Mouse (Mus musculus) stomach, embryonic 14.5 days (tissue): ENCODE measurements around the gene Ckap2l. TPM values are rescaled to one million over a fixed set of nuclear protein-coding genes. Genes with fewer than 3 reads are reported as not detected.

Experiments
- ATAC-seq: fragments of 200-750 bp; cut with Nextera tagmentation; 2 replicates; pipeline ENCODE4 v1.8.0; 2017; ENCODE audit warnings: low read depth, moderate TSS enrichment; ENCODE audit not compliant: insufficient number of reproducible peaks, insufficient read depth, low FRiP score
- H3K27ac ChIP-seq: fragments of 300-500 bp; sonication (generic); 2 replicates; pipeline ENCODE4 v1.5.1; 2014; ENCODE audit warnings: mild to moderate bottlenecking, low read length, moderate library complexity, mixed read lengths
- H3K27me3 ChIP-seq: fragments of 300-500 bp; sonication (generic); 2 replicates; pipeline ENCODE4 v1.6.1; 2014; ENCODE audit warnings: low read length, control low read depth, mixed read lengths; ENCODE audit not compliant: control insufficient read depth, insufficient read depth
- H3K36me3 ChIP-seq: fragments of 300-500 bp; sonication (generic); 2 replicates; pipeline ENCODE4 v1.6.1; 2014; ENCODE audit warnings: mild to moderate bottlenecking, control low read depth, low read length, moderate library complexity, mixed read lengths; ENCODE audit not compliant: control insufficient read depth, insufficient read depth
- H3K4me1 ChIP-seq: fragments of 300-500 bp; sonication (generic); 2 replicates; pipeline ENCODE4 v1.6.1; 2014; ENCODE audit warnings: low read length, control low read depth, mixed read lengths; ENCODE audit not compliant: control insufficient read depth, insufficient read depth
- H3K4me2 ChIP-seq: fragments of 300-500 bp; sonication (generic); replicated peaks from 2 replicates; pipeline ENCODE4 v1.6.1; 2014; ENCODE audit warnings: low read depth, low read length, control low read depth
- H3K4me3 ChIP-seq: fragments of 300-500 bp; sonication (generic); 2 replicates; pipeline ENCODE4 v1.5.1; 2014; ENCODE audit warnings: low read depth, low read length, control low read depth
- H3K9ac ChIP-seq: fragments of 300-500 bp; sonication (generic); replicated peaks from 2 replicates; pipeline ENCODE4 v1.6.1; 2014; ENCODE audit warnings: low read depth, mild to moderate bottlenecking, control low read depth, low read length, moderate library complexity, mixed read lengths
- H3K9me3 ChIP-seq: fragments of 300-500 bp; sonication (generic); 2 replicates; pipeline ENCODE4 v1.6.1; 2016; ENCODE audit warnings: low read depth, low read length, control low read depth; ENCODE audit not compliant: control insufficient read depth
- whole genome bisulfite sequencing: fragments of 180-500 bp; shearing (Covaris S2); extraction: QIAGEN DNeasy Blood & Tissue Kit; methylation state at CpG from one replicate; pipeline ENCODE4 v1.1.7; 2014; 5-methylcytosine and 5-hydroxymethylcytosine counted together
- polyA plus RNA-seq: library from polyadenylated mRNA; unstranded; fragments of >200 nt; fragmentation: Nextera tagmentation; extraction: Ambion mirVana; gene quantifications from 2 replicates; pipeline ENCODE4 v1.2.1, GENCODE M21; 2014

Ckap2l gene
- polyA plus RNA-seq, 1 experiment from 2014 or later: 62.2 TPM

DNA sequence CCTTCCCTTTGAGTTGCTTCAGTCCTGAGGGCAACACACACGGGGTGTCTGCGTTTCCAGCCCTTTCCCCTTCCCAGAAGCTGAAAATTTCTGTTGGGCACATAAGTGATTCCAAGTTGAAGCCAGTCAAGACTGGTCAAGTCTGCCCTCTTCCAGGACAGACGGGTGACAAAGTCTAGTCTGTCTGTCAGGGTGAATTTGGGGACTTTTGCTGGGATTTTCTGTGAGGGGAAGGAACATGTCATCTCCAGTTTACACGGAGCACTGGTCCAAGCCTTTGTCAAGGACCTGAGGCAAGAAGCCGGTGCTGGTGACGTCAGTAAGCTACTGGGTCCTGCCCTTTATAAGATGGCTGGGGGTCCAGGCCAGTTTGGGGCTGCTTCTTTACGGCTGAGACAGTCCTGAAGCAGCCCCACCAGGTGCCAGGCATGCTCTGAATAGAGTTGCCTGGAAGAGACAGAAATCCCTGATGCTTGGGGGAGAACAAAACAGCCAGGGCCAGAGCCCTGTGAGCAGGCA is 69.9 kb downstream of the Ckap2l start:
- no peaks in the 10 kb centered on the region for H3K9me3 ChIP-seq
- H3K4me2 ChIP-seq: no peak overlapping the region
- 81% methylated on average over 7 of the region's 7 CpGs for WGBS
- no peaks in the 10 kb centered on the region for H3K27me3 ChIP-seq
- H3K4me3 ChIP-seq: no peak overlapping the region
- H3K4me1 ChIP-seq: no peaks in the 10 kb centered on the region
- H3K9ac ChIP-seq: no peak overlapping the region
- H3K36me3 ChIP-seq: no peaks in the 10 kb centered on the region
- H3K27ac ChIP-seq: no peak overlapping the region
- no peak for ATAC-seq

- H3K27ac ChIP-seq: no peak overlapping the region
- H3K27me3 ChIP-seq: no peaks in the 10 kb centered on the region
- H3K4me1 ChIP-seq: no peaks in the 10 kb centered on the region
- 61% methylated on average over 11 of the region's 11 CpGs for WGBS
- no peak overlapping the region for H3K9ac ChIP-seq
- no peak overlapping the region for H3K4me3 ChIP-seq
- ATAC-seq: peak; percentile 75; the same call in 1 of the 2 replicates
- H3K36me3 ChIP-seq: no peaks in the 10 kb centered on the region
- no peak overlapping the region for H3K4me2 ChIP-seq
- no peaks in the 10 kb centered on the region for H3K9me3 ChIP-seq
Measured at GRCm38 (mm10) chr2:129226296-129226851, 70.6 kb downstream of the Ckap2l start.

- Histone ChIP-seq H3K9ac (no peak overlapping the region), H3K4me1 (no peaks in the 10 kb centered on the region), H3K27me3 (no peaks in the 10 kb centered on the region), H3K4me2 (no peak overlapping the region), H3K36me3 (no peaks in the 10 kb centered on the region), H3K27ac (no peak overlapping the region), H3K4me3 (no peak overlapping the region), H3K9me3 (no peaks in the 10 kb centered on the region)
- no peak for ATAC-seq
- 87% methylated on average over 17 of the region's 17 CpGs for WGBS
Measured at GRCm38 (mm10) chr2:129225251-129225819, 71.7 kb downstream of the Ckap2l start.

DNA sequence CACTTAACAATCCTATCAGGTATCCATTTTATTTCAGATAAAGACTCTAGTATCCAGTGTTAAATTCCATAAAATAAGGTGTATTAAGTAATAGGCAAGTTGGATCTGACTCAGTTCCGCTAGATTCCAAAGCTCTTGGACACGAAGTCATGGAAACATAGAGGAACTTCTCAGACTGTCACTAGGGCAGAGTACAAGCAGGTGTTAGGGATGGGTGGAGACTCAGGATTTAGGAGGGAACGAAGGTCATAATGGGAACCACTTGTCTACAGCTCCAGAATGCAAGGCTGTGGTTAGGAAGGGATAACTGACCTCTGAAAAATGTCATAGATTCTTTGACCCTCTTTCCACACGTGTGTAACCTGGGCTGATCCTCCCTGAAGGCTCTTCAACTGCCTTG is 72.8 kb downstream of the Ckap2l start:
- H3K4me2 ChIP-seq: no peak overlapping the region
- ATAC-seq: no peak
- no peaks in the 10 kb centered on the region for H3K27me3 ChIP-seq
- H3K9me3 ChIP-seq: no peaks in the 10 kb centered on the region
- WGBS: 75% methylated on average over 4 of the region's 4 CpGs
- H3K4me3 ChIP-seq: no peak overlapping the region
- no peak overlapping the region for H3K27ac ChIP-seq
- H3K4me1 ChIP-seq: no peaks in the 10 kb centered on the region
- no peaks in the 10 kb centered on the region for H3K36me3 ChIP-seq
- H3K9ac ChIP-seq: no peak overlapping the region

DNA sequence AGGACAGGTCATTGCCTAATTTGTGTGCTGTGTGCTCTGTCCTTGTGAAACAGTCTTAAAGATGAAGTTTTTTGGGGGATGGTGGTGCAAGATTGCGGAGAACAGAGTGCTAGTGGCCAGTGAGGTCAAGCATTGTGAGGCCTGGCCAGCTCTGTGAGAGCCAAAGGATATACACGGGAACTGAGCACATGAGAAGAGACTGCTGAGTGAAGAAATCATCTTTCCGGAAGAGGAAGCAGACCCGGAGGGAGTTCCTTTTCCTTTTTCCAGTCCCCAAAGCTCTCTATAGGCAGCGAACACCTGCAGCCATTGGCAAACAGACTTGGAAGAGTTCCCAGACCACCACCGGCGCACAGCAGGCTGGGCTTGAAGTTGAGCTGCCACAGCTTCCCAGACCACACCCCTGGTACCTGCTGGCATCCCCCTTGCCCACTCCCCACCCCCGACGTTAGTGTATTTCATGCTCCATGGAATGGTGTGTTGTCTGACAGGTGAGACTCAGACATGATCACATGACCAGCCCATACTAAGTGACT is 75.8 kb downstream of the Ckap2l start:
- Histone ChIP-seq H3K27me3 (no peaks in the 10 kb centered on the region), H3K9me3 (no peaks in the 10 kb centered on the region), H3K4me3 (no peak overlapping the region), H3K4me2 (no peak overlapping the region), H3K9ac (no peak overlapping the region), H3K36me3 (no peaks in the 10 kb centered on the region), H3K27ac (no peak overlapping the region), H3K4me1 (no peaks in the 10 kb centered on the region)
- no peak for ATAC-seq
- WGBS: 72% methylated on average over 9 of the region's 9 CpGs

GRCm38 (mm10) chr2:129218537-129219105 is 78.4 kb downstream of the Ckap2l start:
- H3K9me3 ChIP-seq: no peaks in the 10 kb centered on the region
- H3K27me3 ChIP-seq: no peaks in the 10 kb centered on the region
- no peak overlapping the region for H3K4me3 ChIP-seq
- H3K9ac ChIP-seq: no peak overlapping the region
- no peak overlapping the region for H3K4me2 ChIP-seq
- H3K4me1 ChIP-seq: no peaks in the 10 kb centered on the region
- no peaks in the 10 kb centered on the region for H3K36me3 ChIP-seq
- no peak for ATAC-seq
- H3K27ac ChIP-seq: 0 out of 2 replicates have a peak overlapping the region, but pooled peaks have one; percentile 21
- 83% methylated on average over 4 of the region's 4 CpGs for WGBS

Other genes with a start within 250 kb of the Ckap2l start
- 0.21 and 0.22 TPM in 2 replicates for gene Vinac1, start 249.0 kb downstream of the Ckap2l start, polyA plus RNA-seq
- 22.2 and 24.8 TPM in 2 replicates for gene Ttl, start 231.3 kb downstream of the Ckap2l start, polyA plus RNA-seq
- 22.4 and 26.8 TPM in 2 replicates for gene Polr1b, start 196.2 kb downstream of the Ckap2l start, polyA plus RNA-seq
- 26.0 and 26.7 TPM in 2 replicates for gene Chchd5, start 167.5 kb downstream of the Ckap2l start, polyA plus RNA-seq
- gene Slc20a1, start 98.4 kb downstream of the Ckap2l start, polyA plus RNA-seq: 34.4 and 35.6 TPM in 2 replicates
- gene Il1a, start 12.8 kb upstream of the Ckap2l start, polyA plus RNA-seq: not detected in 2 replicates
- gene Il1b, start 73.9 kb upstream of the Ckap2l start, polyA plus RNA-seq: 0.28 and 0.30 TPM in 2 replicates
- gene F830045P16Rik, start 239.4 kb upstream of the Ckap2l start, polyA plus RNA-seq: not detected in 2 replicates